Mouse (Mus musculus): ENCODE results near the gene Sox6. TPM values are rescaled to one million over a fixed set of nuclear protein-coding genes. Genes with fewer than 3 reads are reported as not detected.

The Sox6 gene
- total and polyA plus RNA-seq, 3 experiments: 0.09 to 1.3 (median 0.90) TPM

GRCm38 (mm10) chr7:115628766-115629165 is 409.8 kb downstream of the Sox6 start:
- Histone ChIP-seq H3K27ac (ENCODE audit: insufficient read depth, low read depth) (no peak overlapping the region), H3K27me3 (replicated peaks) (no peaks in the 10 kb centered on the region), H3K9me3 (replicated peaks; ENCODE audit: low read length) (peaks cover 3% of the 10 kb centered on the region), H3K36me3 (replicated peaks in 1 of 2; ENCODE audit: control insufficient read depth in 1 of 2, insufficient read depth in 1 of 2, low read length in 1 of 2) (no peaks in the 10 kb centered on the region), H3K4me1 (ENCODE audit: control insufficient read depth in 1 of 2, insufficient read depth in 2 of 2) (no peaks in the 10 kb centered on the region; a peak in 1 of 4 replicates), H3K4me2 (ENCODE audit: insufficient read depth, low read depth, poor library complexity, severe bottlenecking) (no peak overlapping the region), H3K79me2 (replicated peaks; ENCODE audit: control insufficient read depth, extremely low read depth, insufficient read depth, poor library complexity, severe bottlenecking) (no peaks in the 10 kb centered on the region), H3K4me3 (replicated peaks in 1 of 3; ENCODE audit: low read depth in 2 of 3, low read length in 2 of 3, poor library complexity in 1 of 3) (no peak overlapping the region), H3K9ac (ENCODE audit: insufficient read depth, low read depth) (no peak overlapping the region)
- in situ Hi-C loops (cut with MboI; ENCODE audit: low pct_ligation_motif_present, low pct_unique_long_range_greater_than_20kb, low sequenced_read_pairs): no loop called here
- no peak for DNase-seq (ENCODE audit: extremely low read depth)
- dilution Hi-C loops (cut with MboI; ENCODE audit: extremely low pct_ligation_motif_present, extremely low pct_unique_long_range_greater_than_20kb, low sequenced_read_pairs): no loop called here
- TF ChIP-seq MYC (IDR thresholded peaks at IDR 0.05; ENCODE audit: low read depth, low read length) (no peak), GABPA (IDR thresholded peaks at IDR 0.05; ENCODE audit: insufficient replicate concordance, low read depth, low read length) (no peak), EP300 (IDR thresholded peaks at IDR 0.05; ENCODE audit: low read length) (no peak), NRF1 (IDR thresholded peaks at IDR 0.05; ENCODE audit: low read depth, low read length) (no peak), MAZ (IDR thresholded peaks at IDR 0.05; ENCODE audit: low read depth, low read length) (no peak), CHD1 (IDR thresholded peaks at IDR 0.05; ENCODE audit: low read depth, low read length) (no peak), MEF2A (IDR thresholded peaks at IDR 0.05; ENCODE audit: borderline replicate concordance, low read depth, low read length) (no peak), USF1 (IDR thresholded peaks at IDR 0.05; ENCODE audit: low read depth, low read length) (no peak), IRF4 (IDR thresholded peaks at IDR 0.05; ENCODE audit: low read depth, low read length) (no peak), CTCF (conservative IDR thresholded peaks at IDR 0.05 in 1 of 2, IDR thresholded peaks at IDR 0.05 in 1 of 2; ENCODE audit: low read depth in 2 of 2, low read length in 2 of 2) (no peak), SIN3A (IDR thresholded peaks at IDR 0.05; ENCODE audit: low read length) (no peak)

- no peak overlapping the region for H3K4me3 ChIP-seq (replicated peaks in 1 of 3; ENCODE audit: low read depth in 2 of 3, low read length in 2 of 3, poor library complexity in 1 of 3)
- in situ Hi-C loops (cut with MboI; ENCODE audit: low pct_ligation_motif_present, low pct_unique_long_range_greater_than_20kb, low sequenced_read_pairs) (no loop called here), dilution Hi-C loops (cut with MboI; ENCODE audit: extremely low pct_ligation_motif_present, extremely low pct_unique_long_range_greater_than_20kb, low sequenced_read_pairs) (no loop called here)
Observed at GRCm38 (mm10) chr7:115625956-115626355, 412.6 kb downstream of the Sox6 start.

More at GRCm38 (mm10) chr7:115625956-115626355, 412.6 kb downstream of the Sox6 start:
- DNase-seq (ENCODE audit: extremely low read depth): no peak
- TF ChIP-seq POLR2AphosphoS2 (IDR thresholded peaks at IDR 0.05; ENCODE audit: low read depth, low read length) (no peak), EP300 (IDR thresholded peaks at IDR 0.05; ENCODE audit: low read length) (no peak), NRF1 (IDR thresholded peaks at IDR 0.05; ENCODE audit: low read depth, low read length) (no peak), ZC3H11A (IDR thresholded peaks at IDR 0.05; ENCODE audit: low read depth, low read length) (no peak), USF1 (IDR thresholded peaks at IDR 0.05; ENCODE audit: low read depth, low read length) (no peak), GABPA (IDR thresholded peaks at IDR 0.05; ENCODE audit: insufficient replicate concordance, low read depth, low read length) (no peak), ZNF384 (IDR thresholded peaks at IDR 0.05; ENCODE audit: low read depth, low read length) (no peak), CHD1 (IDR thresholded peaks at IDR 0.05; ENCODE audit: low read depth, low read length) (no peak), TBP (conservative IDR thresholded peaks at IDR 0.05; ENCODE audit: low read depth, low read length) (no peak), MEF2A (IDR thresholded peaks at IDR 0.05; ENCODE audit: borderline replicate concordance, low read depth, low read length) (no peak), USF2 (conservative IDR thresholded peaks at IDR 0.05; ENCODE audit: low read depth, low read length) (no peak), CHD2 (IDR thresholded peaks at IDR 0.05; ENCODE audit: low read length) (no peak), RAD21 (IDR thresholded peaks at IDR 0.05; ENCODE audit: low read depth, low read length) (no peak), MAZ (IDR thresholded peaks at IDR 0.05; ENCODE audit: low read depth, low read length) (no peak), E2F4 (IDR thresholded peaks at IDR 0.05; ENCODE audit: insufficient replicate concordance, low read depth, low read length) (no peak), RCOR1 (conservative IDR thresholded peaks at IDR 0.05; ENCODE audit: low read depth, low read length) (no peak), ZMIZ1 (IDR thresholded peaks at IDR 0.05; ENCODE audit: low read depth, low read length) (no peak), BHLHE40 (IDR thresholded peaks at IDR 0.05; ENCODE audit: low read depth, low read length) (no peak)
- H3K4me2 ChIP-seq (ENCODE audit: insufficient read depth, low read depth, poor library complexity, severe bottlenecking): no peak overlapping the region
- H3K27ac ChIP-seq (ENCODE audit: insufficient read depth, low read depth): no peak overlapping the region
- no peaks in the 10 kb centered on the region for H3K36me3 ChIP-seq (replicated peaks in 1 of 2; ENCODE audit: control insufficient read depth in 1 of 2, insufficient read depth in 1 of 2, low read length in 1 of 2)
- no peaks in the 10 kb centered on the region for H3K27me3 ChIP-seq (replicated peaks)
- H3K79me2 ChIP-seq (replicated peaks; ENCODE audit: control insufficient read depth, extremely low read depth, insufficient read depth, poor library complexity, severe bottlenecking): no peaks in the 10 kb centered on the region
- no peaks in the 10 kb centered on the region for H3K9me3 ChIP-seq (replicated peaks; ENCODE audit: low read length)
- H3K4me1 ChIP-seq (ENCODE audit: control insufficient read depth in 1 of 2, insufficient read depth in 2 of 2): no peaks in the 10 kb centered on the region; a peak in 1 of 4 replicates
- H3K9ac ChIP-seq (ENCODE audit: insufficient read depth, low read depth): no peak overlapping the region
